Mouse (Mus musculus): Measurements from ENCODE around the gene Elavl2. TPM values are rescaled to one million over a fixed set of nuclear protein-coding genes. Genes with fewer than 3 reads are reported as not detected.

The Elavl2 gene
- polyA plus RNA-seq, 1 experiment from 2014 or later, result 102 TPM

Small RNAs within 50 kb of the gene (microRNA-seq; reads per million reads assigned to microRNA genes)
- gene Mir6402, result not detected
